Mouse (Mus musculus) layer of hippocampus, postnatal 14 days (tissue): ENCODE results near the gene Hspg2. TPM values are rescaled to one million over a fixed set of nuclear protein-coding genes. Genes with fewer than 3 reads are reported as not detected.
"Not testable (repeated sequence)": the region's sequence is repeated elsewhere in the genome, so short reads cannot be mapped to it uniquely, and the experiment has no call there.

Experiments
- DNase-seq, 2 experiments: peaks; one replicate each; pipeline ENCODE4 v3.0.0; 2021 to 2022; ENCODE audit warnings: low spot score in 2 of 2, mixed read lengths in 1 of 2
- long read RNA-seq, 2 experiments: library from polyadenylated mRNA; stranded (forward); transcript quantifications; one replicate each; pipeline ENCODE4 v2.0.0; 2021
- total RNA-seq, 2 experiments: library from RNA; stranded (reverse); gene quantifications; 2 replicates each; pipeline ENCODE4 v1.2.3; 2021

Gene Hspg2
- total RNA-seq: 10 to 100 TPM; 11.5 to 17.9 TPM
- long read RNA-seq, experiment 1: 0 reads
- long read RNA-seq, experiment 2: 0 reads

- DNase-seq: peak; percentile 84 to 90
Measured at GRCm38 (mm10) chr4:137468260-137469080, at the start of gene Hspg2. TSS of gene Hspg2 (plus strand) at chr4:137468769.

GRCm38 (mm10) chr4:137430502-137430901, 38.1 kb upstream of the Hspg2 start, which contains the start of gene Cela3b:
TSS of gene Cela3b (minus strand) at chr4:137430540.
- DNase-seq: no peak

GRCm38 (mm10) chr4:137432700-137433550, 35.6 kb upstream of the Hspg2 start:
- DNase-seq: not testable (repeated sequence)

GRCm38 (mm10) chr4:137436979-137437669, 31.4 kb upstream of the Hspg2 start:
- no peak for DNase-seq

GRCm38 (mm10) chr4:137438842-137439241, 29.7 kb upstream of the Hspg2 start:
- DNase-seq: no peak

GRCm38 (mm10) chr4:137441332-137441731, 27.2 kb upstream of the Hspg2 start:
- no peak for DNase-seq

GRCm38 (mm10) chr4:137443625-137444024, 24.9 kb upstream of the Hspg2 start:
- DNase-seq: peak; percentile 70 to 73

- no peak for DNase-seq
Measured at GRCm38 (mm10) chr4:137445881-137446280, 22.7 kb upstream of the Hspg2 start.

- DNase-seq: no peak
Measured at GRCm38 (mm10) chr4:137447363-137448196, 21.0 kb upstream of the Hspg2 start.

- peak in 1 of 2 experiments; percentile 6 for DNase-seq
Measured at GRCm38 (mm10) chr4:137448197-137448596, 20.4 kb upstream of the Hspg2 start.

- no peak for DNase-seq
Measured at GRCm38 (mm10) chr4:137448641-137449040, 19.9 kb upstream of the Hspg2 start.

- no peak for DNase-seq
Measured at GRCm38 (mm10) chr4:137449132-137449531, 19.4 kb upstream of the Hspg2 start.

- no peak for DNase-seq
Measured at GRCm38 (mm10) chr4:137449715-137450114, 18.9 kb upstream of the Hspg2 start.

GRCm38 (mm10) chr4:137452190-137452589, 16.4 kb upstream of the Hspg2 start:
- no peak for DNase-seq

- no peak for DNase-seq
Measured at GRCm38 (mm10) chr4:137453234-137453767, 15.3 kb upstream of the Hspg2 start, which contains the start of gene 1700013G24Rik. TSS of gene 1700013G24Rik (plus strand) at chr4:137453284.

GRCm38 (mm10) chr4:137454582-137454981, 14.0 kb upstream of the Hspg2 start:
- no peak for DNase-seq

- no peak for DNase-seq
Measured at GRCm38 (mm10) chr4:137456581-137456980, 12.0 kb upstream of the Hspg2 start.

GRCm38 (mm10) chr4:137457292-137457691, 11.3 kb upstream of the Hspg2 start:
- no peak for DNase-seq

- no peak for DNase-seq
Measured at GRCm38 (mm10) chr4:137458310-137458709, 10.3 kb upstream of the Hspg2 start.

GRCm38 (mm10) chr4:137458861-137459260, 9.7 kb upstream of the Hspg2 start:
- no peak for DNase-seq
